Mouse (Mus musculus): Measurements from ENCODE around the gene Gapdh.

DNA sequence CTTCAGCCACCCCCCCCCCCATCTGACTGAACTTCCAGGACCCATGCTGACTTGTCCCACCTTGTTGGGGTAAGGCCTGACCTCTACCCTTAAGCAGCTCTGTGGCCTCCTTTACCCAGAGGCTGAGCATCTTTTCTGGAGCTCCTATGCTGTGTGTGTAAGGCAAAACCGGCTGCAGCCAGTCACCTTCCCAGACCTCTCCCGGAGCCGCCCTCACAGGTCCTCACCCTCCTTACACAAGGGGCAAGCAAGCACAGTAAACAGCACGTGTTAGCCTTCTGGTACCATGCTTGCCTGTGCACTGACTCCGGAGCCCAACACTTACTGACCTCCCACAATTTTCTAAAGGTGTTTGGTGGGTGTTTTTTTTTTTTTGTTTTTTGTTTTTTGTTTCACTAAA lies 9.2 kb upstream of the Gapdh start:
- TF ChIP-seq CTCF (IDR thresholded peaks at IDR 0.05; ENCODE audit: low read depth, low read length) (no peak), GATA1 (IDR thresholded peaks at IDR 0.05; ENCODE audit: borderline replicate concordance, low read length) (no peak), POLR2AphosphoS5 (IDR thresholded peaks at IDR 0.05; ENCODE audit: insufficient replicate concordance, low read depth, low read length) (no peak), GATA2 (IDR thresholded peaks at IDR 0.05; ENCODE audit: borderline replicate concordance, low read depth, low read length) (no peak), TAL1 (conservative IDR thresholded peaks at IDR 0.05; ENCODE audit: low read depth, low read length) (no peak)
